Mouse (Mus musculus): Measurements from ENCODE around the gene Drc7.
A peak's percentile ranks its signal among the peaks of the same experiment; 100 is the strongest.

Gene Drc7

GRCm38 (mm10) chr8:95059812-95060533, 5.1 kb downstream of the Drc7 start:
- no peak for DNase-seq (ENCODE audit: low spot score)

DNA sequence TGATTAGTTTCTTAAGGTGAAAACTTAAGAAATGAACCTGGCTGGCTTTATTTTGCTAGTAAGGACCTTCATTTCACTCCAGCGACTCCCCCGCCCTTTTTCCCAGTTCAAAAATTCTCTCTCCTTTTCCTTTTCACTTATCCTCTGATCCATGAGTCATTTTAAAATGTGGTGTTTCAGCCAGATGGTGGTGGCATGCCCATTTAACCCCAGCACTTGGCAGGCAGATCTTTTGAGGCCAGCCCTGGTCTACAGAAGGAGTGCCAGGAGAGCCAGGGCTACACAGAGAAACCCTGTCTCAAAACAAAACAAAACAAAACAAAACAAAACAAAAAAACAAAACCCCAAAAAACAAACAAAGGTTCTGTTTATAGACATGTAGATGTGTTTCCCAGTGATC, 9.6 kb downstream of the Drc7 start:
- peak; percentile 89 for DNase-seq (ENCODE audit: low spot score)

GRCm38 (mm10) chr8:95067582-95067981, 12.7 kb downstream of the Drc7 start:
- DNase-seq (ENCODE audit: low spot score) = peak; percentile 42

DNA sequence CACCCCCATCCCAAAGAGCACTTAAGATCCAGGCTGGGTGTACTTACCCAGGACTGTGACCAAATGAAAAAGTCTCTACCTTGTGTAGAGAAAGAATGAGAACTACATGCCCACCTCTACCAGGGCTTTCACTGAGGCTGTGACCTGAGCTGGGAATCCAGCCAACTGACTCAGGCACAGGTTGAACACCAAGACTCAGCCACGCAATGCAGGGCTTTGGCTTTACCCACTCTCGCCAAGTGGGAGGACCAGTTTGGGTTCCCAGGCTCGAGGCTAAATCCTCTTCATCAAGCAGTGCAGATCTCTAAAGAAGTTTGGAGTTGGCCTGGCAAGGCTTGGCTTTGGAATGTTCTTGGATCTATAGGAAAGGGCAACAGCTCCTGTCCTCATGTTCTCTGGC, 20.6 kb downstream of the Drc7 start:
- no peak for DNase-seq (ENCODE audit: low spot score)

DNA sequence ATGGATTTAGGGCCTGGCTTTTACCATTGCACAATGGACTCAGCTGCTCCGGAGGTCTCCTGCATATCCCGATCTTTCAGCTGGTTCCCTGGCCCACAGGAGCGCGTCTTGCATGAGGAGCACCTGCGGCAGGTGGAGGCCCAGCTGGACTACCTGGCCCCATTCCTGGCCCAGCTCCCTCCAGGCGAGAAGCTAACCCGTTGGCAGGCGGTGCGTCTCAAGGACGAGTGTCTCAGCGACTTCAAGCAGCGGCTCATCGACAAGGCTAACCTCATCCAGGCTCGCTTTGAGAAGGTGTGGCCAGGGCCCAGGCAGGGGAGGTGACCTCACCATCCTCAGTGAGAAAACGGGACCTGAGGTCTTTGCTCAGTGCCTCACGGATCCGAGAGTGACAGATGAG, 21.2 kb downstream of the Drc7 start:
- no peak for DNase-seq (ENCODE audit: low spot score)

DNA sequence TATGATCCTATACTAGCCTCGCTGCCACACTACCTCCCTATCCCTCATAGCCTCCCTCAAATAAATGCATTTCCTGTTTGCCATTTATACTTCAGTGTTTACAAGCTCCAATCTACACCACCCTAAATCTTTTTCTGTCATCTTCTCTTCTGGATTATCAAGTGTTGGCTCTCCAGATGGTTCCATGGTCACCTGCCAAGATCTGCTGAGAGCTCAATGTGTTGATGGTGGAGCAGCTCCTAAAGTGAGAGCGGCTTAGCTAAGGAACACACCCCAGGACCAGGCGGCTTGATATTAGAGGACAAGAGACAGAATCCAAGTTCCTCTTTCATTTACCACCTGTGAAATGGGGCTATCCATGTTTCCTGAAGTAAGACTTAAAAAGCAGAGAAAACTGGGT, 23.2 kb downstream of the Drc7 start:
- DNase-seq (ENCODE audit: low spot score) = no peak

GRCm38 (mm10) chr8:95079305-95079704, 24.4 kb downstream of the Drc7 start:
- DNase-seq (ENCODE audit: low spot score) = no peak

GRCm38 (mm10) chr8:95080381-95081341, 25.8 kb downstream of the Drc7 start, which contains the start of gene Katnb1:
TSS of gene Katnb1 (plus strand) at chr8:95081186.
- peak; percentile 100 for DNase-seq (ENCODE audit: low spot score)

DNA sequence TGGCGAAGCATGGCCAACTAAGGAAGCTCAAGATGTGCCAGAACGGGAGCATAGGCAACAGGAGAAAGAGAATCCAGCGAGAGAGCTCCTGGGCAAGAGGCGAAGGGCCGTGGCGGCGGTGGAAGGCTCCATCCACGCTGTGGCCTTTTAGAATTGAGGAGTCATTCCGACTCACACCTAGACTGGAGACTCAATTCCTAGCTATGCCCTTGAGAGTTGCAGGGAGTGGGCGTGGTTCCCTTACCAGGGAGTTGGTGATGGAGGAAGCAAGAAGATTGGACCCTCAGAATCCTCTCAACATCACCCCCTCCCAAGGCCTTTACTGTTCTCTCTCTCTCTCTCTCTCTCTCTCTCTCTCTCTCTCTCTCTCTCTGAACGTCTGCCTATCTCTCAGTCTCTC, 26.7 kb downstream of the Drc7 start:
- no peak for DNase-seq (ENCODE audit: low spot score)

GRCm38 (mm10) chr8:95084261-95084660, 29.4 kb downstream of the Drc7 start:
- no peak for DNase-seq (ENCODE audit: low spot score)

DNA sequence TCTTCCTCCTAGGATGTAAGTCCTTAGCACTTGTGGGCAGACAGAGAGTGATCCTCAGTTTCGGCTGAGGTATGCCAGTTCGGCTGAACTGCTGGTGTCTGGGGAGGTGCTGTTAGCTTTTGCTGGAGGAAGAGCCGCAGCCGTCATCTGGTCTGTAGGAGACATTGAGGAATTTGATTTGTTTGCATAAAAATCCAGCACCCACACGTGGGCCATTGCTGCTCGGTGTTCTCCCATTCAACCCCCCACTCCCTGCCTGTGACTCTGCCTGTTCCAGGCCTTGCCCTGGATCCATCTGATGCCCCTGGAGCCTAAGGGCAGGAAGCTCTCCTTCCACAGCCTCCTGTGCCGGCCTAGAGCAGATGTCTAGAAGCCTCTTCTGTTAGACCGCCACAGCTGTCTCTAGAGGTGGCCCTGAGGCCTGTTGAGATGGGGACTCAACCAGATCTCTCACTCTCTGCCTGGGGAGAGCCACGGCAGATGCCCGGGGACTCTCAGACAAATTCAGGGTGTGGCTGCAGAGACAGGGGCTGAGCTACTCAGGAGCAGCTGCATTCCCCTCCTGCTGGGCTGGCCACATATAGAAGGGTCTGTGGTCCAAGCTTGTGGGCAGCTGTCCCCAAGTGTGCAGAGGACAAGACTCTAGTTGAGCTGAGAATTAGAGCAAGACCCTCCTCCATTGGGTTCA, 30.0 kb downstream of the Drc7 start:
- DNase-seq (ENCODE audit: low spot score) = no peak

- no peak for DNase-seq (ENCODE audit: low spot score)
Measured at GRCm38 (mm10) chr8:95085432-95086141, 30.7 kb downstream of the Drc7 start.

GRCm38 (mm10) chr8:95093574-95093973, 38.7 kb downstream of the Drc7 start:
- peak; percentile 52 for DNase-seq (ENCODE audit: low spot score)

- DNase-seq (ENCODE audit: low spot score) = peak; percentile 58
Measured at GRCm38 (mm10) chr8:95099009-95099408, 44.1 kb downstream of the Drc7 start.

DNA sequence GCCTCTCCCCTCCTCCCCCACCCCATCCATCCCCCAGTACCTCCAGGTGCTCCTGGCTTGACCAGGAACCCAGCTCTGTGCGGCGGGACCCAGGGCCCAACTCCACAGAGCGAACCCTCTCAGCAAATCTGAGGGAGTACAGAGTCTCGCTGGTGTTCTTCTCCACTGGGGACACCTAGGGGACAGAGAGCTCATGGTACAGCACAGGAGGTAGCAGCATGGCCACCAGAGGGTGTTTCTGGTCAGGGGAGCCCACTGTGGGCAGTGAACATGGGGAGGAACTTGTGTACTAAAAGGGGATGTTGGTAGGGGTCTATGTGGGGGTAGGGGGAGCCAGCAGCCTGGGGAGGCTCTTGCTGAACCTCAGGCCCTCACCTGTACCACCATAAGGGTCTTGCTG, 47.1 kb downstream of the Drc7 start:
- DNase-seq (ENCODE audit: low spot score) = no peak

DNA sequence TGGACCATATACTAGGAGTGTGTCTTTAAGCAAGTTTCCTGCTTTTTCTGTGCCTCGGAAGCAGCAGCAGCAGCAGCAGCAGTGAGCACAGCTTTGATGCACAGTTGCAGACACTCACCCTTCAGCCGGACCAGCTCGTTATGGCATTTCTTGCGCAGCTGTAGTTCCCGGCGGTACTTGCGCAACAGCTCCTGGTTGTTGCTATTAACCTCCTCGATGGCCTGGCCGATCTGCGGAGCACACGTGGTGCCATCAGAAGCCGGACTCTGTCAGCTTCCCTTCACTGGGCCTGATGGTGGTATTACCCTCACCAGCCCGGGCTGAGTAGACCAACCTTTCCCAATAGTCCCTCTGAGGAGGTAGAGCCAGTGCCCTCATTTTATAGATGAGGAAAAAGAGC, 52.4 kb downstream of the Drc7 start:
- DNase-seq (ENCODE audit: low spot score) = no peak

DNA sequence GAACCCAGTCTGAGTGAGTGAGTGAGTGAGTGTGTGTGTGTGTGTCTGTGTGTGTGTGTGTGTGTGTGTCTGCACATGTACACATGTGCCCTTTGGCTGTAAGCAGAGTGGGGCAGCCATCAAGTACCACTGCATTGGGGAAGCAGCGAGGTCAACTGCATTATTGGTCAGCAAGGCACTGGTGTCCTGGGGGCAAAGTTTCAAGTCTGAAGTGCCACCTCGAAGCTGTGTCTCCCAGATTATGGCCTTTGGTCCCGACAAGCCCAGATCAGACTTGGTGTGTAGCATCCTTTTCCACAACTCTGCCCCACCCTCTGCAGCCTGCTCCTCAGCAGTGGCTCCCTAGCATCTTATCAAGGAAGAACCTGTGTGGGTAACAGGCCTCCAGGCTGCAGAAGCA, 57.7 kb downstream of the Drc7 start:
- no peak for DNase-seq (ENCODE audit: low spot score)

DNA sequence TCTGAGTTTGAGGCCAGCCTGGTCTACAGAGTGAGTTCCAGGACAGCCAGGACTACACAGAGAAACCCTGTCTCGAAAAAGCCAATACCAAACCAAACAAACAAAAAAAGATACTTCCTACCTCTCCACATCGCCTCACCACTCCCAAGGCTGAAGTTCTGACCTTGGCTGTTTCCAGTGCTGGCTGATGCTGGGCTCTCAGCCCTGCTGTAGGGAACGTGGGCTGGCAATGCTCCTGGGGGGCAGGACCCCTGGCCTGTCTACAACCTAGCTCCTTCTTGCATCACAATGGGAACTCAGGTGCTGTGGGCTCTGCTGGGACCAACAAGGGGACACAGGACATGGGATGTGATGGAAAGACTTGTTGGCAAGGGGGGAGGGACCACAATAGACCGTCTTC, 58.2 kb downstream of the Drc7 start:
- no peak for DNase-seq (ENCODE audit: low spot score)

DNA sequence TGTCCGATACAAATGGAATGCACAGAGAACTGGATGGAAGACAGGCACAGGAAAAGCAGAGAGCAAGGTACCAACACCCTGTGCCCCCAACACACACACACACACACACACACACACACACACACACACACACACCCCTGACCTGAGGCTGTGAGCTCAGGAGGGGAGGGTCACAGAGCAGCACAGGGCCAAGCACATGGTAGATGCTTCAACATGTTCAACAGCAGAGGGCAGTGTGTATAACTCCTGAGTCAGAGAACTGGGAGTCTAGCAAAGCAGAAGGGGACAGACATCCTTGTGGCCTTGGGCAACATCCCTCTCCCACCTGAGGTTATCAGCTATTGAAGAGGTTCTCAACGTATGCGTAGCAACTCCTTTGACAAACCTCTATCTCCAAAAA, 58.8 kb downstream of the Drc7 start:
- peak; percentile 62 for DNase-seq (ENCODE audit: low spot score)

DNA sequence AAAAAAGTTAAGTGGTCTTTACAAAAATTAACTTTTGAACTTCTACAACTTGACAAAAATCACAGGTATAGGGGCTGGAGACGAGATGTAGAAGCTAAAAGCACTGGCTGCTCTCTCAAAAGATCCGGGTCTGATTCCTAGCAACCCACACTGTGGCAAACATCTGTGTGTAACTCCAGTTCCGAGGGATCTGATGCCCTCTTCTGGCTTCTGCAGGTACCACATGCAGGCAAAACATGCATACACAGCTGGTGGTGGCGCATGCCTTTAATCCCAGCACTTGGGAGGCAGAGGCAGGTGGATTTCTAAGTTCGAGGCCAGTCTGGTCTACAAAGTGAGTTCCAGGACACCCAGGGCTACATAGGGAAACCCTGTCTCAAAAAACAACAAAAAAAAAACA, 68.6 kb downstream of the Drc7 start:
- no peak for DNase-seq (ENCODE audit: low spot score)

DNA sequence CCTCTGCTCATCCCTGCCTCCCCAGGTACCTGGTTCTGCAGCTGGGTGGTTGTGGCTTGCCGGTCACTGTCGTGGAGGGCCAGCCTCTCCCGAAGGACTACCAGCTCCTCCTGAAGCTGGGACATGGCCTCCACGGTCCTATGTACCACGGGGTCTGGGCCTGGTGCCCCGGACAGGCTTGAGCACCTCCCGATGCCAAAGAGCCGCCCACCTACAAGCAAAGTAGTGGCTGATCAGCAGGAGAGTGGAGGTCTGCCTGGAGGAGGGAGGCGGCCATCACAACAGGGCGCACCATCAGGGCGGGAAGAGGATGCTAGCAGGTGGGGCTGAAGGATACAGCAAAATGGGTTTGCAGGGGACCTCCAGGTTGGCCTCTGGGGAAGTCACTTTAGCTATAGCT, 71.6 kb downstream of the Drc7 start:
- no peak for DNase-seq (ENCODE audit: low spot score)

DNA sequence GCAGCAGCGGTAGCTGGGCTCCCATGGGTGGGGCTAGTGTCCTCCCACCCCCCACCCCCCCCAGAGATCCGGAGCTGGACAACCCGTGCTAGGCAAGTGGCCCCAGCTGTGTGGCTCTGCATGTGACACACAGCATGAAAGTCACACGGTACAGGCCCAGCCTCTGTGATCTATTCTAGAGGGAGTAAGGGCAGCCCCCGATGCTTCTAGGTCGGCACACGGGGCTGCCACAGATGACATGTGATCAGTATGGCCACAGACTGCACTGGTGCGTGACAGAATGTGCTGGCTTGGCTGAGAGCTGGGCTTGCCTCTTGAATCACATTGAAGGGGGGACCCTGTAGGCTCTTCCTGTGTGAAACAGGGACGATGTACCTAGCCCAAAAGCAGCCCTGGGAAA, 72.8 kb downstream of the Drc7 start:
- no peak for DNase-seq (ENCODE audit: low spot score)
